Mouse (Mus musculus) adrenal gland, postnatal 10 days (tissue): Measurements from ENCODE around the gene Map3k5. TPM values are rescaled to one million over a fixed set of nuclear protein-coding genes. Genes with fewer than 3 reads are reported as not detected.

Source experiments
- DNase-seq: peaks from one replicate; pipeline ENCODE4 v3.0.0; 2021; ENCODE audit warnings: mixed read lengths
- total RNA-seq, 2 experiments: library from RNA; stranded (reverse); gene quantifications; 2 replicates each; pipeline ENCODE4 v1.2.3; 2021

Gene Map3k5
- total RNA-seq, 2 experiments from 2014 or later = 16.4 to 28.3 TPM

GRCm38 (mm10) chr10:19935821-19936367, 1.6 kb downstream of the Map3k5 start:
- no peak for DNase-seq

- DNase-seq = no peak
Observed at GRCm38 (mm10) chr10:19936961-19937708, 2.9 kb downstream of the Map3k5 start.

- DNase-seq = no peak
Observed at GRCm38 (mm10) chr10:19938738-19939137, 4.5 kb downstream of the Map3k5 start.

- DNase-seq = peak; percentile 33
Observed at GRCm38 (mm10) chr10:19939282-19939705, 5.0 kb downstream of the Map3k5 start.

- DNase-seq = no peak
Observed at GRCm38 (mm10) chr10:19940127-19940526, 5.9 kb downstream of the Map3k5 start.

- no peak for DNase-seq
Observed at GRCm38 (mm10) chr10:19940626-19941025, 6.4 kb downstream of the Map3k5 start.

- DNase-seq = peak; percentile 29
Observed at GRCm38 (mm10) chr10:19941063-19941462, 6.8 kb downstream of the Map3k5 start.

- no peak for DNase-seq
Observed at GRCm38 (mm10) chr10:19941914-19942313, 7.6 kb downstream of the Map3k5 start.

- no peak for DNase-seq
Observed at GRCm38 (mm10) chr10:19942621-19943020, 8.3 kb downstream of the Map3k5 start.

GRCm38 (mm10) chr10:19945651-19946050, 11.4 kb downstream of the Map3k5 start:
- DNase-seq = no peak

GRCm38 (mm10) chr10:19946644-19947043, 12.4 kb downstream of the Map3k5 start:
- no peak for DNase-seq

GRCm38 (mm10) chr10:19947441-19947840, 13.2 kb downstream of the Map3k5 start:
- no peak for DNase-seq

GRCm38 (mm10) chr10:19947901-19948300, 13.6 kb downstream of the Map3k5 start:
- no peak for DNase-seq

- no peak for DNase-seq
Observed at GRCm38 (mm10) chr10:19948381-19948780, 14.1 kb downstream of the Map3k5 start.

GRCm38 (mm10) chr10:19949106-19949505, 14.8 kb downstream of the Map3k5 start:
- no peak for DNase-seq

- no peak for DNase-seq
Observed at GRCm38 (mm10) chr10:19953032-19953761, 18.9 kb downstream of the Map3k5 start.

- DNase-seq = no peak
Observed at GRCm38 (mm10) chr10:19954572-19954971, 20.3 kb downstream of the Map3k5 start.

GRCm38 (mm10) chr10:19955817-19956216, 21.5 kb downstream of the Map3k5 start:
- DNase-seq = no peak

- DNase-seq = no peak
Observed at GRCm38 (mm10) chr10:19956745-19957144, 22.5 kb downstream of the Map3k5 start.

- no peak for DNase-seq
Observed at GRCm38 (mm10) chr10:19960831-19961380, 26.6 kb downstream of the Map3k5 start.

- DNase-seq = no peak
Observed at GRCm38 (mm10) chr10:19962746-19963145, 28.5 kb downstream of the Map3k5 start.

GRCm38 (mm10) chr10:19963206-19963605, 28.9 kb downstream of the Map3k5 start:
- DNase-seq = no peak

GRCm38 (mm10) chr10:19964105-19964504, 29.8 kb downstream of the Map3k5 start:
- DNase-seq = no peak
